Mouse (Mus musculus): Measurements from ENCODE around the gene Tunar. TPM values are rescaled to one million over a fixed set of nuclear protein-coding genes. Genes with fewer than 3 reads are reported as not detected.

The Tunar gene
- polyA plus RNA-seq, 1 experiment: 0.14 TPM

DNA sequence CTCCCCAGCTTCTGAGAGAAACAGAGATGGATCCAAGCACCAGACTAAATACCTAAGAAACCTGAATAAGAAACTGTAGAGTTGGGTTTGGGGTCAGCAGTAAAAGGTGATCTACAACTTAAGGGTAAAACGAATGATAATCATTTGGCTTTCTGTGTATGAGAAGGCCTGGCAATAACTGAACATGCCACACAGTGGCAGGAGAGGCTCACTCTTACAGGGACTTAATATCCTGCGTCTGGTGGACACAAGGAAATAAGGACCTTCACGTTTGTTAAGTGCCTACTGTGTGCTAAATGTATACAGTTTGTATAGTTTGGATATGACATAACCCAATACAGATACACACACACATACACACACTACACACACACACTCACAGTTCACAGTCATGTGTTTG is 98.2 kb downstream of the Tunar start:
- no peak for TF ChIP-seq POLR2A (IDR thresholded peaks at IDR 0.05; ENCODE audit: control insufficient read depth, low read depth, low read length)
- TF ChIP-seq CTCF (IDR thresholded peaks at IDR 0.05; ENCODE audit: control insufficient read depth, insufficient read depth, insufficient replicate concordance, low read depth, low read length): no peak
- no peaks in the 10 kb centered on the region for H3K27me3 ChIP-seq (ENCODE audit: control insufficient read depth, insufficient read depth, low read length)
- H3K36me3 ChIP-seq (ENCODE audit: control insufficient read depth, insufficient read depth, low read length): no peaks in the 10 kb centered on the region
- H3K4me3 ChIP-seq (ENCODE audit: control insufficient read depth, low read depth, low read length): no peak overlapping the region
- no peak overlapping the region for H3K27ac ChIP-seq (ENCODE audit: control insufficient read depth, insufficient read depth, low read depth, low read length)
- H3K4me1 ChIP-seq (ENCODE audit: control insufficient read depth, insufficient read depth, low read length): no peaks in the 10 kb centered on the region; the same call in 1 of the 2 replicates

DNA sequence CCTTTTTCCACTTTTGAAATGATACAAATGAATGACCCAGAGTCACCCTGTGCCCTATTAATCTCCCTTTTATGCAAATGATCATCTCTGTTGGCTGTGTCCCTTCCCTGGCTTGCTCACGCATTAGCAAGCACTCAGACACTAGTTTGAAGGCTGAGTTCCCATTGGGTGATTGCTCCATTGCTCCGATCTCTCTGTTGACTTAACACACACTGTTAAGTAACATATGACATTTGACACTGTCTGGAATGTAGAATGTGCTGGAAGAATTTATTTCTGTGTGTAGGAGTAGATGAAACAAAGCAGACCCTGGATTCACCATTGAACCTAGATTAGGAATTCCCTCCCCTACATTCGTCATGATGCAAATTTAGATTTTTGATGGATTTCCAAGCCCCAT is 99.1 kb downstream of the Tunar start:
- no peak overlapping the region for H3K27ac ChIP-seq (ENCODE audit: control insufficient read depth, insufficient read depth, low read depth, low read length)
- peaks cover 2% of the 10 kb centered on the region; the same call in 1 of the 2 replicates for H3K4me1 ChIP-seq (ENCODE audit: control insufficient read depth, insufficient read depth, low read length)
- H3K36me3 ChIP-seq (ENCODE audit: control insufficient read depth, insufficient read depth, low read length): no peaks in the 10 kb centered on the region
- H3K4me3 ChIP-seq (ENCODE audit: control insufficient read depth, low read depth, low read length): no peak overlapping the region
- no peak for TF ChIP-seq POLR2A (IDR thresholded peaks at IDR 0.05; ENCODE audit: control insufficient read depth, low read depth, low read length)
- H3K27me3 ChIP-seq (ENCODE audit: control insufficient read depth, insufficient read depth, low read length): no peaks in the 10 kb centered on the region

Other genes with a start within 250 kb of the Tunar start
- 0.23 and 0.52 TPM in 2 replicates for gene Tcl1b2, start 187.9 kb upstream of the Tunar start, polyA plus RNA-seq (2012; rRNA removed)
- 0.17 TPM in 1 of 2 replicates, not detected in the other for gene Tcl1b1, start 174.2 kb upstream of the Tunar start, polyA plus RNA-seq (2012; rRNA removed)
- gene Tcl1b5, start 157.5 kb upstream of the Tunar start, polyA plus RNA-seq (2012; rRNA removed): not detected in 2 replicates
- gene Tcl1b3, start 142.8 kb upstream of the Tunar start, polyA plus RNA-seq (2012; rRNA removed): not detected in 2 replicates
- gene Tcl1b4, start 131.9 kb upstream of the Tunar start, polyA plus RNA-seq (2012; rRNA removed): 0.33 and 0.53 TPM in 2 replicates
- 1.1 and 1.8 TPM in 2 replicates for gene Tcl1, start 111.1 kb upstream of the Tunar start, polyA plus RNA-seq (2012; rRNA removed)
- 0.67 and 0.88 TPM in 2 replicates for gene D430019H16Rik, start 120.0 kb downstream of the Tunar start, polyA plus RNA-seq (2012; rRNA removed)
- gene Bdkrb2, start 229.4 kb downstream of the Tunar start, polyA plus RNA-seq (2012; rRNA removed): 0.61 and 0.62 TPM in 2 replicates

All from testis, adult 2 months (tissue).